Mouse (Mus musculus): Measurements from ENCODE around the gene Zhx3. TPM values are rescaled to one million over a fixed set of nuclear protein-coding genes. Genes with fewer than 3 reads are reported as not detected.

Zhx3 gene
- polyA plus RNA-seq, 1 experiment from 2014 or later = 6.8 TPM

GRCm38 (mm10) chr2:160901656-160902412 is 29.0 kb upstream of the Zhx3 start:
- H3K9ac ChIP-seq (ENCODE audit: low read length) = no peak overlapping the region
- no peaks in the 10 kb centered on the region for H3K36me3 ChIP-seq (ENCODE audit: control insufficient read depth, insufficient read depth, low read length)
- no peak overlapping the region; a peak in 1 of 4 replicates for H3K27ac ChIP-seq (replicated peaks in 1 of 2; ENCODE audit: control insufficient read depth in 1 of 2, insufficient read depth in 1 of 2, low read depth in 2 of 2, low read length in 2 of 2)
- H3K27me3 ChIP-seq (ENCODE audit: control insufficient read depth, insufficient read depth, low read length) = no peaks in the 10 kb centered on the region; the same call in 1 of the 2 replicates
- H3K9me3 ChIP-seq (ENCODE audit: control insufficient read depth, low read length) = no peaks in the 10 kb centered on the region
- WGBS = 55% methylated on average over 7 of the region's 7 CpGs
- H3K4me2 ChIP-seq (ENCODE audit: low read length) = no peak overlapping the region
- H3K4me3 ChIP-seq (ENCODE audit: control insufficient read depth in 1 of 2, insufficient read depth in 1 of 2, low read depth in 1 of 2, low read length in 2 of 2) = no peak overlapping the region
- ATAC-seq (ENCODE audit: insufficient number of reproducible peaks, insufficient read depth, low FRiP score, low read depth) = no peak; the same call in 1 of the 2 replicates
- peaks cover 0 to 6% of the 10 kb centered on the region in 2 experiments; a peak in 2 of 4 replicates for H3K4me1 ChIP-seq (ENCODE audit: control insufficient read depth in 2 of 2, insufficient read depth in 2 of 2, low read length in 2 of 2)

GRCm38 (mm10) chr2:160891697-160892096 is 18.9 kb upstream of the Zhx3 start:
- H3K27me3 ChIP-seq (ENCODE audit: control insufficient read depth, insufficient read depth, low read length) = no peaks in the 10 kb centered on the region; the same call in 1 of the 2 replicates
- no peak overlapping the region for H3K27ac ChIP-seq (replicated peaks in 1 of 2; ENCODE audit: control insufficient read depth in 1 of 2, insufficient read depth in 1 of 2, low read depth in 2 of 2, low read length in 2 of 2)
- no peak overlapping the region for H3K4me3 ChIP-seq (ENCODE audit: control insufficient read depth in 1 of 2, insufficient read depth in 1 of 2, low read depth in 1 of 2, low read length in 2 of 2)
- no peaks in the 10 kb centered on the region for H3K9me3 ChIP-seq (ENCODE audit: control insufficient read depth, low read length)
- no peak overlapping the region for H3K4me2 ChIP-seq (ENCODE audit: low read length)
- H3K4me1 ChIP-seq (ENCODE audit: control insufficient read depth in 2 of 2, insufficient read depth in 2 of 2, low read length in 2 of 2) = peaks cover 0 to 6% of the 10 kb centered on the region in 2 experiments; a peak in 2 of 4 replicates
- no peak overlapping the region for H3K9ac ChIP-seq (ENCODE audit: low read length)
- ATAC-seq (ENCODE audit: insufficient number of reproducible peaks, insufficient read depth, low FRiP score, low read depth) = no peak
- H3K36me3 ChIP-seq (ENCODE audit: control insufficient read depth, insufficient read depth, low read length) = no peaks in the 10 kb centered on the region
- WGBS = 77% methylated on average over 9 of the region's 9 CpGs

GRCm38 (mm10) chr2:160891045-160891444 is 18.2 kb upstream of the Zhx3 start:
- Histone ChIP-seq H3K36me3 (ENCODE audit: control insufficient read depth, insufficient read depth, low read length) (no peaks in the 10 kb centered on the region), H3K27ac (replicated peaks in 1 of 2; ENCODE audit: control insufficient read depth in 1 of 2, insufficient read depth in 1 of 2, low read depth in 2 of 2, low read length in 2 of 2) (no peak overlapping the region), H3K9me3 (ENCODE audit: control insufficient read depth, low read length) (no peaks in the 10 kb centered on the region), H3K4me3 (ENCODE audit: control insufficient read depth in 1 of 2, insufficient read depth in 1 of 2, low read depth in 1 of 2, low read length in 2 of 2) (no peak overlapping the region), H3K4me2 (ENCODE audit: low read length) (no peak overlapping the region), H3K9ac (ENCODE audit: low read length) (no peak overlapping the region), H3K4me1 (ENCODE audit: control insufficient read depth in 2 of 2, insufficient read depth in 2 of 2, low read length in 2 of 2) (peaks cover 0 to 6% of the 10 kb centered on the region in 2 experiments; a peak in 2 of 4 replicates), H3K27me3 (ENCODE audit: control insufficient read depth, insufficient read depth, low read length) (no peaks in the 10 kb centered on the region; the same call in 1 of the 2 replicates)
- no peak for ATAC-seq (ENCODE audit: insufficient number of reproducible peaks, insufficient read depth, low FRiP score, low read depth)
- 78% methylated on average over 5 of the region's 5 CpGs for WGBS

GRCm38 (mm10) chr2:160887859-160888258 is 15.1 kb upstream of the Zhx3 start:
- Histone ChIP-seq H3K27me3 (ENCODE audit: control insufficient read depth, insufficient read depth, low read length) (no peaks in the 10 kb centered on the region; the same call in 1 of the 2 replicates), H3K36me3 (ENCODE audit: control insufficient read depth, insufficient read depth, low read length) (no peaks in the 10 kb centered on the region), H3K9me3 (ENCODE audit: control insufficient read depth, low read length) (no peaks in the 10 kb centered on the region), H3K4me1 (ENCODE audit: control insufficient read depth in 2 of 2, insufficient read depth in 2 of 2, low read length in 2 of 2) (peaks cover 0 to 6% of the 10 kb centered on the region in 2 experiments; a peak in 2 of 4 replicates), H3K4me3 (ENCODE audit: control insufficient read depth in 1 of 2, insufficient read depth in 1 of 2, low read depth in 1 of 2, low read length in 2 of 2) (peak overlapping the region; percentile 50 to 51), H3K4me2 (ENCODE audit: low read length) (peak overlapping the region; percentile 99), H3K9ac (ENCODE audit: low read length) (peak overlapping the region; percentile 72), H3K27ac (replicated peaks in 1 of 2; ENCODE audit: control insufficient read depth in 1 of 2, insufficient read depth in 1 of 2, low read depth in 2 of 2, low read length in 2 of 2) (no peak overlapping the region)
- peak; percentile 66 for ATAC-seq (ENCODE audit: insufficient number of reproducible peaks, insufficient read depth, low FRiP score, low read depth)
- WGBS = 1% methylated on average over 26 of the region's 26 CpGs

- Histone ChIP-seq H3K4me2 (ENCODE audit: low read length) (peak overlapping the region; percentile 99), H3K9me3 (ENCODE audit: control insufficient read depth, low read length) (no peaks in the 10 kb centered on the region), H3K4me1 (ENCODE audit: control insufficient read depth in 2 of 2, insufficient read depth in 2 of 2, low read length in 2 of 2) (peaks cover 0 to 6% of the 10 kb centered on the region in 2 experiments; a peak in 2 of 4 replicates), H3K4me3 (ENCODE audit: control insufficient read depth in 1 of 2, insufficient read depth in 1 of 2, low read depth in 1 of 2, low read length in 2 of 2) (peak overlapping the region; percentile 50 to 51), H3K9ac (ENCODE audit: low read length) (peak overlapping the region; percentile 72), H3K27me3 (ENCODE audit: control insufficient read depth, insufficient read depth, low read length) (no peaks in the 10 kb centered on the region; the same call in 1 of the 2 replicates), H3K27ac (replicated peaks in 1 of 2; ENCODE audit: control insufficient read depth in 1 of 2, insufficient read depth in 1 of 2, low read depth in 2 of 2, low read length in 2 of 2) (no peak overlapping the region), H3K36me3 (ENCODE audit: control insufficient read depth, insufficient read depth, low read length) (no peaks in the 10 kb centered on the region)
- 2% methylated on average over 11 of the region's 11 CpGs for WGBS
- ATAC-seq (ENCODE audit: insufficient number of reproducible peaks, insufficient read depth, low FRiP score, low read depth) = peak; percentile 57; the same call in 1 of the 2 replicates
These were observed 14.5 kb upstream of the Zhx3 start for GRCm38 (mm10) chr2:160887284-160887683.

GRCm38 (mm10) chr2:160886221-160886620 is 13.4 kb upstream of the Zhx3 start:
- WGBS = 68% methylated on average over 3 of the region's 3 CpGs
- Histone ChIP-seq H3K27me3 (ENCODE audit: control insufficient read depth, insufficient read depth, low read length) (no peaks in the 10 kb centered on the region), H3K27ac (replicated peaks in 1 of 2; ENCODE audit: control insufficient read depth in 1 of 2, insufficient read depth in 1 of 2, low read depth in 2 of 2, low read length in 2 of 2) (no peak overlapping the region), H3K4me1 (ENCODE audit: control insufficient read depth in 2 of 2, insufficient read depth in 2 of 2, low read length in 2 of 2) (peaks cover 4 to 9% of the 10 kb centered on the region in 2 experiments), H3K36me3 (ENCODE audit: control insufficient read depth, insufficient read depth, low read length) (no peaks in the 10 kb centered on the region), H3K4me2 (ENCODE audit: low read length) (no peak overlapping the region), H3K9ac (ENCODE audit: low read length) (no peak overlapping the region), H3K4me3 (ENCODE audit: control insufficient read depth in 1 of 2, insufficient read depth in 1 of 2, low read depth in 1 of 2, low read length in 2 of 2) (no peak overlapping the region), H3K9me3 (ENCODE audit: control insufficient read depth, low read length) (no peaks in the 10 kb centered on the region)
- ATAC-seq (ENCODE audit: insufficient number of reproducible peaks, insufficient read depth, low FRiP score, low read depth) = no peak

- Histone ChIP-seq H3K36me3 (ENCODE audit: control insufficient read depth, insufficient read depth, low read length) (no peaks in the 10 kb centered on the region), H3K27ac (replicated peaks in 1 of 2; ENCODE audit: control insufficient read depth in 1 of 2, insufficient read depth in 1 of 2, low read depth in 2 of 2, low read length in 2 of 2) (no peak overlapping the region), H3K4me2 (ENCODE audit: low read length) (no peak overlapping the region), H3K4me3 (ENCODE audit: control insufficient read depth in 1 of 2, insufficient read depth in 1 of 2, low read depth in 1 of 2, low read length in 2 of 2) (no peak overlapping the region), H3K9ac (ENCODE audit: low read length) (no peak overlapping the region), H3K27me3 (ENCODE audit: control insufficient read depth, insufficient read depth, low read length) (no peaks in the 10 kb centered on the region), H3K9me3 (ENCODE audit: control insufficient read depth, low read length) (no peaks in the 10 kb centered on the region), H3K4me1 (ENCODE audit: control insufficient read depth in 2 of 2, insufficient read depth in 2 of 2, low read length in 2 of 2) (peaks cover 11 to 12% of the 10 kb centered on the region in 2 experiments)
- 23% methylated on average over 2 of the region's 2 CpGs for WGBS
- no peak for ATAC-seq (ENCODE audit: insufficient number of reproducible peaks, insufficient read depth, low FRiP score, low read depth)
These were observed 12.0 kb upstream of the Zhx3 start for GRCm38 (mm10) chr2:160884830-160885229.
